Mouse (Mus musculus) gastrocnemius, postnatal 14 days (tissue): ENCODE results near the gene Exd1. TPM values are rescaled to one million over a fixed set of nuclear protein-coding genes. Genes with fewer than 3 reads are reported as not detected.
"Not testable (repeated sequence)": the region's sequence is repeated elsewhere in the genome, so short reads cannot be mapped to it uniquely, and the experiment has no call there.

Source experiments
- DNase-seq: peaks from one replicate; pipeline ENCODE4 v3.0.0; 2021; ENCODE audit warnings: mixed read lengths
- intact Hi-C: fragments of 180-260 bp; cut with DNase I; formaldehyde crosslinking; loops from one replicate; pipeline ENCODE4 v1.15.1; 2025; ENCODE audit warnings: low total_unique reads
- total RNA-seq, 2 experiments: library from RNA; stranded (reverse); gene quantifications; 2 replicates each; pipeline ENCODE4 v1.2.3; 2021

Exd1 gene
- total RNA-seq, 2 experiments from 2014 or later, result 0.13 to 0.35 TPM

- intact Hi-C loops, result loop anchor here (5.0 kb wide), 1 partner anchor 45 kb away; no protein-coding TSS in a partner anchor
- peak; percentile 85 for DNase-seq
These were observed 442 bp downstream of the Exd1 start for GRCm38 (mm10) chr2:119546848-119547521.

- intact Hi-C loops, result no loop called here
- no peak for DNase-seq
These were observed 3.8 kb downstream of the Exd1 start for GRCm38 (mm10) chr2:119543656-119544055.

GRCm38 (mm10) chr2:119542106-119542505 is 5.3 kb downstream of the Exd1 start:
- intact Hi-C loops, result no loop called here
- peak; percentile 58 for DNase-seq

GRCm38 (mm10) chr2:119538802-119539201 is 8.6 kb downstream of the Exd1 start:
- intact Hi-C loops, result no loop called here

GRCm38 (mm10) chr2:119525422-119525821 is 22.0 kb downstream of the Exd1 start:
- intact Hi-C loops, result no loop called here
- no peak for DNase-seq

More at GRCm38 (mm10) chr2:119538802-119539201, 8.6 kb downstream of the Exd1 start:
- no peak for DNase-seq

- intact Hi-C loops, result no loop called here
- no peak for DNase-seq
These were observed 23.6 kb downstream of the Exd1 start for GRCm38 (mm10) chr2:119523836-119524235.

GRCm38 (mm10) chr2:119520550-119520949 is 26.9 kb downstream of the Exd1 start:
- no peak for DNase-seq
- intact Hi-C loops, result no loop called here

- no peak for DNase-seq
- intact Hi-C loops, result no loop called here
These were observed 30.6 kb downstream of the Exd1 start for GRCm38 (mm10) chr2:119516811-119517210.

- intact Hi-C loops, result no loop called here
- no peak for DNase-seq
These were observed 33.4 kb downstream of the Exd1 start for GRCm38 (mm10) chr2:119514026-119514522.

- intact Hi-C loops, result no loop called here
- DNase-seq, result no peak
These were observed 35.1 kb downstream of the Exd1 start for GRCm38 (mm10) chr2:119512292-119512691.

- no peak for DNase-seq
- intact Hi-C loops, result no loop called here
These were observed 36.6 kb downstream of the Exd1 start for GRCm38 (mm10) chr2:119510856-119511255.

- DNase-seq, intact Hi-C loops: not testable (repeated sequence)
These were observed 38.9 kb downstream of the Exd1 start for GRCm38 (mm10) chr2:119508518-119508917.

GRCm38 (mm10) chr2:119507108-119507507 is 40.3 kb downstream of the Exd1 start:
- no peak for DNase-seq
- intact Hi-C loops, result no loop called here

GRCm38 (mm10) chr2:119500965-119501652 is 46.3 kb downstream of the Exd1 start:
- intact Hi-C loops, result no loop called here
- no peak for DNase-seq

- intact Hi-C loops, result no loop called here
- no peak for DNase-seq
These were observed 48.6 kb downstream of the Exd1 start for GRCm38 (mm10) chr2:119498859-119499258.

GRCm38 (mm10) chr2:119496082-119496481 is 51.3 kb downstream of the Exd1 start:
- intact Hi-C loops, result no loop called here
- no peak for DNase-seq

GRCm38 (mm10) chr2:119491953-119492352 is 55.5 kb downstream of the Exd1 start:
- intact Hi-C loops, result no loop called here
- peak; percentile 7 for DNase-seq

GRCm38 (mm10) chr2:119486488-119486887 is 60.9 kb downstream of the Exd1 start:
- DNase-seq, result no peak
- intact Hi-C loops, result no loop called here

- intact Hi-C loops, result no loop called here
- DNase-seq, result no peak
These were observed 65.1 kb downstream of the Exd1 start for GRCm38 (mm10) chr2:119482307-119482706.

GRCm38 (mm10) chr2:119478397-119478749 is 69.1 kb downstream of the Exd1 start:
- intact Hi-C loops, result no loop called here
- DNase-seq, result no peak
